Mouse (Mus musculus): ENCODE results near the gene Ptpn9. TPM values are rescaled to one million over a fixed set of nuclear protein-coding genes. Genes with fewer than 3 reads are reported as not detected.
"Not testable (repeated sequence)": the region's sequence is repeated elsewhere in the genome, so short reads cannot be mapped to it uniquely, and the experiment has no call there.

Gene Ptpn9
- polyA plus RNA-seq (2012; rRNA removed), result 20.7 and 26.6 TPM in 2 replicates

DNA sequence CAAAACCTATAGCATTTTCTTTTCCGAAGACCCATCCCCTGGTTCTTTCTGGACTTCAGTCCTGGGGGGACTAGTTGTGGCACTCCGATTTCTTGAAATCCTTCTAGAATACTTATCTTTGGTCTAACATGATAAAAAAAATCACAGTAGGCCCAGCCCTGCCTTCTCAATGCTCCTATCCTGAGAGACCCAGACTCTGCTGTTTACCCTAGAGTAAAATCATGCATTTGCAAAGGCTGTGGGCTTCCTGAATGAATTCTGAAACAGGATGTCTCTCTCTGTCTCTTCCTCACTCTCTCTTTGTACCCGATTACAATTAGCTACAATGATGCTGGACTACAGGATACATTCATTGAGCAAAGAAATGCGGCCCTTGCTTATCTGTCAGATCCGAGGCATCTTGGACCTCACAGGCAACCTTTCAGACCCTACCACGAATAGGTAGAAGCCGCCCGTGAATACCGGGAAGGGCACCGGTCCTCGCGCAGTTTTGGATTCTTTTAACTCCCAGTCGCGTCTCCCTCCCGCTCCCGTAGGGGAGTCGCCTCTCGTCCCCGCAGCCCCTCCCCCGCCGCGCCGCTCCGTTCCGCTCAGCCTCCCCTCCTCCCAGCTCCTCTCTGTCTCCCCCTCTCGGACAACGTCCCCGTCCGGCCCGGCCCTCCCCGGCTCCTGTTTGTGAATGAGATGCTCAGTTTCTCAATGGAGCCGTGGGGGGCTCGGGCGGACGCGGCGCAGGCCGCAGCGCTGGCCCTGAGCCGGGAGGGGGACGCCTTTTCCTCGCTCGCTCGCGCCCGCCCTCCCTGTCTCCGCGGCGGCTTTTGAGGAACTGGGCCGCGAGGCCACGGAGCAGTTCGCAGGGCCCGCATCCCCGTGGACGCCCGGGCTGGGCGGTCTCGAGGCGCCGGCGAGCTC, at the start of gene Ptpn9:
Gene Ptpn9, plus strand, starts transcription at position 638 of the 912 bp plus-strand sequence.
- H3K4me3 ChIP-seq (ENCODE audit: insufficient read depth, low read depth, low read length), result peak within 1 kb of the TSS; percentile 70
- peaks cover 5% of the 10 kb centered on the region; the same call in 1 of the 2 replicates for H3K4me1 ChIP-seq (ENCODE audit: control insufficient read depth, insufficient read depth, low read length)
- peak within 1 kb of the TSS; percentile 81 for H3K27ac ChIP-seq (ENCODE audit: insufficient read depth, low read depth, low read length)
- no peak for TF ChIP-seq POLR2A (IDR thresholded peaks at IDR 0.05; ENCODE audit: low read depth, low read length)
- TF ChIP-seq CTCF (conservative IDR thresholded peaks at IDR 0.05; ENCODE audit: insufficient read depth, insufficient read length, low read depth, low read length), result peak; percentile 49
- peak; percentile 92 for DNase-seq
- H3K27me3 ChIP-seq (replicated peaks; ENCODE audit: control insufficient read depth, insufficient read depth, low read length), result no peaks in the 10 kb centered on the region
- H3K36me3 ChIP-seq (ENCODE audit: control insufficient read depth, insufficient read depth, low read length), result no peaks in the 10 kb centered on the region
- WGBS, result 3% methylated on average over 62 of the region's 62 CpGs

DNA sequence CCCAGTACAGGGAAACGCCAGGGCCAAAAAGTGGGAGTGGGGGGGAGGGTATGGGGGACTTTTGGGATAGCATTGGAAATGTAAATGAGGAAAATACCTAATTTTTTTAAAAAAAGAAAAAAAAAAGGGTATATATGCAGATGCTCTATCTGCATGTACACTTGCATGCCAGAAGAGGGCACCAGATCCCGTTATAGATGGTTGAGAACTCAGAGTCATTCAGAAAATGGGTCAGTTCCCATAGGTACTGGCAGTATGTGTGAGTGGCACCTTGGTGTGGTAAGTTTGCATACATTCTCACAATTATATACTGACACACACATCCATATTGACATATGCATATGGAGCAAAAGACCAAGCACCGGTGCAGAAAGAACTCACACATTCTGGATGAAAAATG, 47.2 kb upstream of the Ptpn9 start:
- not testable (repeated sequence) for H3K27me3 ChIP-seq (replicated peaks; ENCODE audit: control insufficient read depth, insufficient read depth, low read length); H3K4me3 ChIP-seq (ENCODE audit: insufficient read depth, low read depth, low read length); H3K36me3 ChIP-seq (ENCODE audit: control insufficient read depth, insufficient read depth, low read length); H3K27ac ChIP-seq (ENCODE audit: insufficient read depth, low read depth, low read length); H3K4me1 ChIP-seq (ENCODE audit: control insufficient read depth, insufficient read depth, low read length)
- TF ChIP-seq CTCF (conservative IDR thresholded peaks at IDR 0.05; ENCODE audit: insufficient read depth, insufficient read length, low read depth, low read length), result peak; percentile 41
- WGBS, result 31% methylated on average over 3 of the region's 3 CpGs
- DNase-seq, result peak; percentile 66

DNA sequence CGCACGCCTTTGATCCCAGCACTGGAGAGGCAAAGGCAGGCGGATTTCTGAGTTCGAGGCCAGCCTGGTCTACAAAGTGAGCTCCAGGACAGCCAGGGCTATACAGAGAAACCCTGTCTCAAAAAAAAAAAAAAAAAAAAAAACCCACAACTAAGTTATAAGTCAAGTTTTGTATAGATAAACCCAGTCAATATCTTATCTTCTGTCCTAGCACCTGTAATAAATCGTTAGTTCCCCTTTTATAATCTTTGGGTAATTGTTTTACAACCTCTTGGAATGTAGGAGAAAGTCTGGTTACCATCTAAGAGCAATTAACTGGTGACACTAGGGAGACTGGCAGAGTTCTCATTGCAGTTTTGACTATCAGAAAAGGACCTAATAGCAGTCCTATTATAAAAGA, 46.0 kb upstream of the Ptpn9 start:
- 70% methylated on average over 5 of the region's 5 CpGs for WGBS
- H3K27ac ChIP-seq (ENCODE audit: insufficient read depth, low read depth, low read length); H3K4me1 ChIP-seq (ENCODE audit: control insufficient read depth, insufficient read depth, low read length); DNase-seq; H3K36me3 ChIP-seq (ENCODE audit: control insufficient read depth, insufficient read depth, low read length); H3K4me3 ChIP-seq (ENCODE audit: insufficient read depth, low read depth, low read length); H3K27me3 ChIP-seq (replicated peaks; ENCODE audit: control insufficient read depth, insufficient read depth, low read length): not testable (repeated sequence)

DNA sequence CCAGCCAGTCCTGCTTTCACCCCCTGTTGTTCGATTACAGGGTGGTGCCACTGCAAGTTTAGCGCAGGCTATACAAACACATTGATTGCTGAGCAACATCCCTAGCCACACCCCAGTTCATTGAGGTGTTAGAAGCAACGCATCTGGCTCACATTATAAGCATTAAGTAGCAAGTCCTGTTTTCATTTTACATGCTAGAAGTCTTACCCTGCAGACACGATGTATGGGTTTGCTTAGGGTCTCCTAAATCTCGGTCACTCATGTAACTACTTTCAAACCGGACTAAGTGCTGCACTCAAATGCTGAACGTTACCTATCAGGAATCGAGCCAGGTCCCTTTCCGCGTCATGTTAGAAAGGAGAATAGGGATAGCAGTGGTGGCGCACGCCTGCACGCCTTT, 45.0 kb upstream of the Ptpn9 start:
- TF ChIP-seq POLR2A (IDR thresholded peaks at IDR 0.05; ENCODE audit: low read depth, low read length), result no peak
- no peak overlapping the region for H3K4me3 ChIP-seq (ENCODE audit: insufficient read depth, low read depth, low read length)
- H3K36me3 ChIP-seq (ENCODE audit: control insufficient read depth, insufficient read depth, low read length), result no peaks in the 10 kb centered on the region
- 0 out of 2 replicates have a peak, but pooled peaks cover 2% of the 10 kb centered on the region for H3K4me1 ChIP-seq (ENCODE audit: control insufficient read depth, insufficient read depth, low read length)
- WGBS, result 11% methylated on average over 13 of the region's 13 CpGs
- no peak for DNase-seq
- no peak overlapping the region for H3K27ac ChIP-seq (ENCODE audit: insufficient read depth, low read depth, low read length)
- no peaks in the 10 kb centered on the region for H3K27me3 ChIP-seq (replicated peaks; ENCODE audit: control insufficient read depth, insufficient read depth, low read length)

DNA sequence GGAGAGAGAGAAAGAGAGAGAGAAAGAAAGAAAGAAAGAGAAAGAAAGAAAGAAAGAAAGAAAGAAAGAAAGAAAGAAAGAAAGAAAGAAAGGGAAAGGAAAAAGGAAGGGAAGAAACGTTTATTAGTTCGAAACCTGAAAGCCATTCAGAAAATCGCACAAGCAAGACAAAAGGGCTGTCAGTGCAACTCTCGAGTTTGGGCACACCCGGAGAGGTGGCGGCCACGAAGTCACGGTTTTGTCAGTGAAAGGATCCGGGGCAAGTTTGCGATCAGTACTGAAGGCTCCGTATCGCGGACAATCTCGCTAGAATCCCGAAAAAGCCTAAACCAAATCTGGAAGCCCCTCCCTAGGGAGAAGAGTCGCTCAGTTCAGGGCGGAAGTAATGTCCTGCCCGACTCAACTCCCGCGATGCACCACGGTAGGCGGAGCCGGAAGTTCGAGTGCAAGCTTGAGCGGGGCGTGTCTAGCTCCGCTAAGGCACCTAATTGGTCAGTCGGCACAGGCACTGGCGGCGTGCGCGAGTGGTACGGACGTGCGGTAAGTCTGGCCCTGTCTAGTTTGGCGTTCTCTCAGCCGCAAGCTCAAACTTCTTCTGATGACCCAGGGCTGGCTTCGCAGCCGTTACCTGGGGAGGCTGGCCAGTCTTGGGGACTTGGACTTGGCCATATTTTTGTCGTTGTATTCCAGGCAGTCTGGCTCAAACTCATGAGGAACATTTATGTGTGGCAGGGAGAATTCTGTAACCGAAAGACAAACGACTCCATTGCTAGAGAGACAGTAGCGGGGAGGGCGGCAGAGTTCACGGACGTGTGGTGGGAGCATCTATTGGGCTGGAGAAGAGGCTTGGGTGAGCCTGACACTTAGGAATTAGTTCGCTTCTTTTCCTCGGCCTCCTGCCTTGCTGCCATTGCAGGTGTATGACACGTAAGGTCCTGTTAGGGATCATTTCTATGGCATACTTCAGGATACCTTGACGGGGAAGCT, 44.0 kb upstream of the Ptpn9 start, which contains the start of gene Snupn:
Gene Snupn, plus strand, starts transcription at position 465 of the 987 bp plus-strand sequence.
- Histone ChIP-seq H3K4me1 (ENCODE audit: control insufficient read depth, insufficient read depth, low read length) (0 out of 2 replicates have a peak, but pooled peaks cover 2% of the 10 kb centered on the region), H3K4me3 (ENCODE audit: insufficient read depth, low read depth, low read length) (peak within 1 kb of the TSS; percentile 84), H3K27me3 (replicated peaks; ENCODE audit: control insufficient read depth, insufficient read depth, low read length) (no peaks in the 10 kb centered on the region), H3K27ac (ENCODE audit: insufficient read depth, low read depth, low read length) (peak within 1 kb of the TSS; percentile 89), H3K36me3 (ENCODE audit: control insufficient read depth, insufficient read depth, low read length) (no peaks in the 10 kb centered on the region)
- WGBS, result under 1% methylated on average over 50 of the region's 50 CpGs
- TF ChIP-seq CTCF (conservative IDR thresholded peaks at IDR 0.05; ENCODE audit: insufficient read depth, insufficient read length, low read depth, low read length), result no peak
- TF ChIP-seq POLR2A (IDR thresholded peaks at IDR 0.05; ENCODE audit: low read depth, low read length), result peak; percentile 85
- peak; percentile 99 for DNase-seq

DNA sequence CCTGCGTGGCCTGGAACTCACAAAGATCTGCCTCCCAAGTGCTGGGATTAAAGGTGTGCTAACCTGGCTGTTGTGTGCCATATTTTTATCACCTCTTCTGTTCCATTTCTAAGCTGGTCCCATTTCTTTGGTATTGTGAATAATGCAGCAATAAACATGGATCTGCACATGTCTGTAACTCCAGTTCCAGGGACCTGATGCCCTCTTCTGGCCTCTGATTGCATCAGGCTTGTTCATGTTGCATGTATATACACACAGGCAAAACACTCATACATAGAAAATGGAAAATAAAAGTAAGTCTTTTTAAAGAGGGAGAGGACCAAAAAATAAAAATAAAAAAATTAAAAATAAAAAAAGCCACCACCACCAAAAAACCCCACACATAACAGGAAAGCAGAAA, 41.2 kb upstream of the Ptpn9 start:
- 94% methylated on average over 1 of the region's 1 CpGs for WGBS

More for the DNA sequence above, 41.2 kb upstream of the Ptpn9 start:
- Histone ChIP-seq H3K27ac (ENCODE audit: insufficient read depth, low read depth, low read length) (no peak overlapping the region), H3K4me1 (ENCODE audit: control insufficient read depth, insufficient read depth, low read length) (0 out of 2 replicates have a peak, but pooled peaks cover 2% of the 10 kb centered on the region), H3K27me3 (replicated peaks; ENCODE audit: control insufficient read depth, insufficient read depth, low read length) (no peaks in the 10 kb centered on the region), H3K36me3 (ENCODE audit: control insufficient read depth, insufficient read depth, low read length) (no peaks in the 10 kb centered on the region), H3K4me3 (ENCODE audit: insufficient read depth, low read depth, low read length) (no peak overlapping the region)
- TF ChIP-seq POLR2A (IDR thresholded peaks at IDR 0.05; ENCODE audit: low read depth, low read length) (no peak), CTCF (conservative IDR thresholded peaks at IDR 0.05; ENCODE audit: insufficient read depth, insufficient read length, low read depth, low read length) (0 out of 2 replicates have a peak, but pooled peaks have one; percentile 14)
- peak; percentile 14 for DNase-seq

Data from kidney, adult 2 months (tissue).